Mouse (Mus musculus): ENCODE measurements around the gene Gm11084. TPM values are rescaled to one million over a fixed set of nuclear protein-coding genes. Genes with fewer than 3 reads are reported as not detected.
A peak's percentile ranks its signal among the peaks of the same experiment; 100 is the strongest.

Gm11084 gene
- not detected in 2 replicates for total RNA-seq (2017)

- ATAC-seq (replicated peaks; ENCODE audit: low read depth, poor library complexity, severe bottlenecking), result no peak
These were observed at the start of gene Gm11084 for GRCm38 (mm10) chr2:72986616-72987015. Gm11084 (minus strand) TSS chr2:72986716.

- ATAC-seq (replicated peaks; ENCODE audit: low read depth, poor library complexity, severe bottlenecking), result no peak
These were observed 44.8 kb upstream of the Gm11084 start for GRCm38 (mm10) chr2:73031061-73032055.

DNA sequence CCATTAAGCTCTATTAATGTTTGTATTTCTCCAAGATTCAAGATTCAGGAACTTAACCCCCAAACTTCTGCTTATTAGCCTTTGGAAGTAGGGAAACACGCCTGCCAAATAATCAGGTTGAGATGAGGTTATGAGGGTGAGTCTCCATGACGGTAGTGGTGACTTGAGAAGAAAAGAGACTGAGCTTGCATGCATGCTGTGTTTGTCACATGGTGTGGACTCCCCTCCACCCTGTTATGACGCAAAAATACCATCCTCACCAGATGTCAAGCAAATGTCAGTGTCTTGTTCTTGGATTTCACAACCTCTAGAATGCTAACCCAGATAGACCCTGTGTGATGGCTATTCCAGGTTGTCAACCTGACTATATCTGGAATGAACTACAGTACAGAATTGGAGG lies 43.3 kb upstream of the Gm11084 start:
- no peak for ATAC-seq (replicated peaks; ENCODE audit: low read depth, poor library complexity, severe bottlenecking)

DNA sequence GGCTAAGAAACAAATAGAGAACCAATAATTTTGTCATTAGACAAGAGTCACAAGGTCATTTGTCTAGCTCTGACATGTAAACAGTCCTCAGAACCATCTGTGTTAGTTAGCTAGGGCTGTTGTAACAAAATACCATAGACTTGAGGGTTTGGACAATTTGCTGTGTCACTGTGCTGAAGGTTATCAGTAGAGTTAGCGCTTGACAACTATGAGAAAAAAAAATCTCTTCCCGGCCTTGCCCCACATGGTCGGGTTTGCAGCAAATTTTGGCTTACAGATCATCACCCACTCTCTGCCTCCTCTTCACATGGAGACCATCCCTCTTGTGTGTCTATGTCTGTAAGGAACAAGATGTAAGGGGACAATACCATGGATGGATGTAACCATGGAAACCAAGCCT lies 41.5 kb upstream of the Gm11084 start:
- peak; percentile 45 for ATAC-seq (replicated peaks; ENCODE audit: low read depth, poor library complexity, severe bottlenecking)

GRCm38 (mm10) chr2:73027126-73027525 lies 40.6 kb upstream of the Gm11084 start:
- ATAC-seq (replicated peaks; ENCODE audit: low read depth, poor library complexity, severe bottlenecking), result no peak

DNA sequence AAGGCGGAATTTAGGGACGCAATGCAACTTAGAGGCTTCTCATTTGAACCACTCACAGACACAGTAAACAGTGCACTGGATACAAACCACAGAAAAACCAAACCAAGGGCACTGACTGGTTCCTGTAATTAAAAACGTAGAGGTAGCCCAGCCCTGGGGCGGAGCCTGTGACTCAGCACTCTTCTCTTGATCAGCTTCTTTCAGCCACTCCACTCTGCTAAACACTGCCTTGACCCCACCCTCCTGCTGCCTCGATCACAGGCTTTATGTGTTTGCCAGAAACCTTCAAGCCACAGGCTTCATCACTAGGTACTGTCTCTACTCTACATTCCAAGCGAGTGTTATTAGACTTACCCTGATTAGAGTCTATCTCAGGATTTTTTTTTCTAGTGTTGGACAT lies 37.3 kb upstream of the Gm11084 start:
- ATAC-seq (replicated peaks; ENCODE audit: low read depth, poor library complexity, severe bottlenecking), result peak; percentile 89

- ATAC-seq (replicated peaks; ENCODE audit: low read depth, poor library complexity, severe bottlenecking), result peak; percentile 42
These were observed 34.5 kb upstream of the Gm11084 start for GRCm38 (mm10) chr2:73021046-73021445.

- ATAC-seq (replicated peaks; ENCODE audit: low read depth, poor library complexity, severe bottlenecking), result peak; percentile 57
These were observed 33.0 kb upstream of the Gm11084 start for GRCm38 (mm10) chr2:73019371-73020146.

GRCm38 (mm10) chr2:73014063-73014462 lies 27.5 kb upstream of the Gm11084 start:
- 0 out of 2 replicates have a peak, but pooled peaks have one; percentile 39 for ATAC-seq (replicated peaks; ENCODE audit: low read depth, poor library complexity, severe bottlenecking)

- no peak for ATAC-seq (replicated peaks; ENCODE audit: low read depth, poor library complexity, severe bottlenecking)
These were observed 26.1 kb upstream of the Gm11084 start for GRCm38 (mm10) chr2:73012636-73013035.

DNA sequence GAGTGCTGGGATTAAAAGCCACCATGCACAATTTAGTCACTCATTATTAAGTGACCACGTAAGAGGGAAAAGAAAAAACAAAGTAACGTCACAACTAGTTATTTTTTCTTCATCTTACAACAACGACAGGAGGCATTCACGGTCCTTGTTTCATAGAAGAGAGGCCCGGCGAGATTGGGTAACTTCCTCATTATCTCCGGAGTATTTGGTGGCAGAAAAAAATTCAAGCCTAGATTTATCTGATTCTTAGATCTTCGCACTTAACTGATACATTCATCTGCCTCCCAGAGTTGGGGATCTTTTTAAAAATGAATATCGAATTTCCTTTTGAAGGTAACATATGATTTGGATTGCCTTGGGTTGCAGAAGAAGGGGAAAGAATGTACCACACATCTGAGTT lies 21.0 kb upstream of the Gm11084 start:
- ATAC-seq (replicated peaks; ENCODE audit: low read depth, poor library complexity, severe bottlenecking), result no peak

DNA sequence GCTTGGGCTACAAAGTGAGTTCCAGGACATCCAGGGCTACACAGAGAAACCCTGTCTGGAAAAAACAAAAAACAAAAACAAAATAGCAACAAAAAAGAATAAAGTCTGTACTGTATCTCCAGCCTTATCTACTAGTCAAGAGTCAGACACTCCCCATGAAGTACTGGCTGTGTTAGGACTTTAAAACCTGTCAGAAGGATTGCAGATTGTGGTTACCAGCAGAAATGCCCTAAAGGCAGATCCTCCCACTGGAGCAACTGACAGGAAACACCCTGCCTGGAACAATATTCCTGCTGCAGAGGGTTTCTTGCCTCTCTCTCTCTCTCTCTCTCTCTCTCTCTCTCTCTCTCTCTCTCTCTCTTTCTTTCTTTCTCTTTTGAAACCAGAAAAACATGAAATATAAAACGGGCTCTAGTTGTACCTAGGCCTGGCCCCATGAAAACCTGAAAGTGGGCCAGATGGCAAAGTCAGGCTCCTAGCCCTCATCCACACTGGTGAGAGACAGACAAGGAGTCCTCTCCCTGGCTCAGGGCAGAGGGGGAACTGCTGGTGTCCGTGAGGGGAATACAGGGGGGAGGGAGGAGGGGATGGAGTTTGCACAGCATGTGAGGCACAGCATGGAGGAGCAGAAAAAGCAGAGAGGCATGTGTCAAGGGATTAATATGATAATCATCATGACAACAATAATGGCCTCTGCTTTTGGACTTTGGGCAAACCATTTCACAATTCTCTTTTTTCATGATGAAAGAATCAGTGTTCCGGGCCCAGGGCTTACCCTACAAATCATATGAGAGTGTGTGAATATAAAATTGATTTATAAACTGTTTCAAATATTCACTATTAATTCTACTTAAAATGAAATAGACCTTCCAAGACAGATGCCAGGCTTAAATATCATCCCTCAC lies 19.3 kb upstream of the Gm11084 start:
- ATAC-seq (replicated peaks; ENCODE audit: low read depth, poor library complexity, severe bottlenecking), result peak; percentile 48

DNA sequence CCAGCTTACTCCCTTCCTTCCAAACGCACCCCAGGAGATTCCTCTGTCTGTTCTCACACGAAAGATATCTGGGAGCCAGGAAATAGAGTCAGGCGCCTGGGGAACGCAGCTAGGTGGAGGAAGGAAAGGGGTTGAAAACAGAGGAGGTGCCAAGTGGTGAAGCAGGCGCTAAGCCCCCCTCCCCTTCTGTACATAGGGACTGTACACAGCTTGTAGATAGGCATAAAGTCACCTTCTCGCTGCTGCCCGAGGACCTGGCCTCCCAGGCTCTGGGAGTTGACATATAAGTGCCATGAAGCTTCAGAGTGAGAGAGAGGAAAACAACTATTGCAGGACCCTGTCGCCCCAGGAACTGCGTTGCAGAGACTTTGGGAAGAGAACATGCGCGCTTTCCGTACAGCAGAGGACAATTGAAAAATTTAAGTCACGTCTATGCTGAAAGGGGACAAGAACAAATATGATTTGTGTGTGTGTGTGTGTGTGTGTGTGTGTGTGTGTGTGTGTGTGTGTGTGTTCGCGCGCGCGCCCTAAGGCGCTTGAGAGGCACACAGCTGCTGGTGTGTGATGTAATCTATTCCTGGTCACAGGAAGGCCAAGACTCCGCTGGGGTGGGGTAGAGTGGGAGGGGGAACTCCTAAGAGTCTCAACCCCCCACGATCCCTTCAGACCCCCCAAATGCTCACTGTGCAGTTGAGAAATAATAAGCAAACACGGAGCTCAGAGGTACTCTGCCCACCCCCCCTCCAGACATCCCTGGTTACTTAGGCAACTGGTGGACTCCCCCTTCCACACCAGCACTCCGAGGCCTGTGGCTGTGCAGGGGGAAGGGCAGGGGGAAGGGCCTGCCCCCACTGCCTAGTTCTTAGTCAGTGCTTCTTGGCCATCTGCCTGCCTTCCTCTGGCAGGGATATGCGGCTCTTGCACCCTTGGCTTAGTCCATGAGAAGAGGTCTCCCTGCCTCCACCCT lies 17.5 kb upstream of the Gm11084 start:
- ATAC-seq (replicated peaks; ENCODE audit: low read depth, poor library complexity, severe bottlenecking), result peak; percentile 57

- ATAC-seq (replicated peaks; ENCODE audit: low read depth, poor library complexity, severe bottlenecking), result peak; percentile 79
These were observed 16.5 kb upstream of the Gm11084 start for GRCm38 (mm10) chr2:73003049-73003448.

- ATAC-seq (replicated peaks; ENCODE audit: low read depth, poor library complexity, severe bottlenecking), result no peak
These were observed 15.9 kb upstream of the Gm11084 start for GRCm38 (mm10) chr2:73002451-73002850.

- no peak for ATAC-seq (replicated peaks; ENCODE audit: low read depth, poor library complexity, severe bottlenecking)
These were observed 15.5 kb upstream of the Gm11084 start for GRCm38 (mm10) chr2:73001994-73002393.

DNA sequence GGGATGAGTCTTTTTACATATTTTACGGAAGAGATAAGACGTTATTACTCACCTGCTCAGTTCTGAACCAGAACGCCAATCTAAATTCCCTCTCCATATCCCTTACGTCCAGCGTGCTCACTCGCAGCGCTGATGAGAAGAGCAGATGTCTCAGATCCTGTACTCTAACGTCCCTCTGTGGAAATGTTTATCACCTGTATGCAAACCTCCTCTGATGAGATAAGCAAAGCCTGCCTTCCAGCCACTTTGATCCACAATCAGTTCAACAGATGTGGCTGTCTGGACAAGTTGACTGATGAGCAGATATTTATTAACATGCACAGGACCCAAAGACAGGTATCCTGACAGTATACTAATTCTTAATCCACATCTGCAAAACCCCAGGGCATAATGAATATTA lies 13.7 kb upstream of the Gm11084 start:
- no peak for ATAC-seq (replicated peaks; ENCODE audit: low read depth, poor library complexity, severe bottlenecking)

DNA sequence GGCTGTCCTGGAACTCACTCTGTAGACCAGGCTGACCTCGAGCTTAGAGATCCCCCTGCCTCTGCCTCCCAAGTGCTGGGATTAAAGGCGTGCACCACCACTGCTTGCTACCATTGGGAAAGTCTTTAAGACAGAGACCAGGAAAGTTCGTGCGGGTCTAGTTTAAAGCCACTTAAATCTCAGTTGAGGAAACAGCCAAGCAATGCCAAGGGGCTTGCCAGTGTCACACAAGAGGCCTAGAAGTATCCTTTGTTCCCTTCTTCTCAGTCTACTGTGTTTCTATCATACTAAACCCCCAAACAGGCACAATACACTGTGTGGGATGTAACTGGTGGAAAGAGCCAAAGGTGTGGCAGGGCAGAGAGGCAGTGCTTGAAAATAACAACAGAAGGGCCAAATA lies 11.1 kb upstream of the Gm11084 start:
- no peak for ATAC-seq (replicated peaks; ENCODE audit: low read depth, poor library complexity, severe bottlenecking)

Data from common myeloid progenitor, adult 5-6 weeks (primary cell).